Mouse (Mus musculus) liver, embryonic 13.5 days (tissue): ENCODE measurements at regions not wholly inside any gene's neighbourhood (a gene's known extent, or its start where the extent isn't known, plus 50 kb on each side); places are given as distances from the start of the nearest gene placed in this dataset.

ENCODE experiments used
- ATAC-seq: fragments of 200-750 bp; cut with Nextera tagmentation; 2 replicates; pipeline ENCODE4 v1.8.0; 2017; ENCODE audit warnings: low read depth, mild to moderate bottlenecking, moderate number of reproducible peaks, moderate library complexity
- DNase-seq: peaks from one replicate; pipeline ENCODE4 v3.0.0; 2022
- H3K27ac ChIP-seq: fragments of 300-500 bp; sonication (generic); 2 replicates; pipeline ENCODE4 v1.5.1; 2015; ENCODE audit warnings: moderate library complexity, mild to moderate bottlenecking, inconsistent platforms
- H3K27me3 ChIP-seq: fragments of 300-500 bp; sonication (generic); 2 replicates; pipeline ENCODE4 v1.6.1; 2015; ENCODE audit warnings: mild to moderate bottlenecking, inconsistent platforms
- H3K36me3 ChIP-seq: fragments of 300-500 bp; sonication (generic); 2 replicates; pipeline ENCODE4 v1.6.1; 2015; ENCODE audit warnings: mild to moderate bottlenecking, inconsistent platforms
- H3K4me1 ChIP-seq: fragments of 300-500 bp; sonication (generic); replicated peaks from 2 replicates; pipeline ENCODE4 v1.6.1; 2015; ENCODE audit warnings: inconsistent platforms
- H3K4me2 ChIP-seq: fragments of 300-500 bp; sonication (generic); 2 replicates; pipeline ENCODE4 v1.6.1; 2015; ENCODE audit warnings: inconsistent platforms, mild to moderate bottlenecking, moderate library complexity
- H3K4me3 ChIP-seq: fragments of 300-500 bp; sonication (generic); replicated peaks from 2 replicates; pipeline ENCODE4 v1.5.1; 2015; ENCODE audit warnings: mild to moderate bottlenecking, inconsistent platforms
- H3K9ac ChIP-seq: fragments of 300-500 bp; sonication (generic); 2 replicates; pipeline ENCODE4 v1.6.1; 2015; ENCODE audit warnings: mild to moderate bottlenecking, inconsistent platforms
- H3K9me3 ChIP-seq: fragments of 300-500 bp; sonication (generic); replicated peaks from 2 replicates; pipeline ENCODE4 v1.6.1; 2016; ENCODE audit warnings: inconsistent platforms
- WGBS: fragments of 180-500 bp; shearing (Covaris S2); methylation state at CpG from one replicate; pipeline ENCODE4 v1.1.7; 2015; ENCODE audit not compliant: insufficient replicate concordance; 5-methylcytosine and 5-hydroxymethylcytosine counted together

GRCm38 (mm10) chr1:57470356-57470755 is 63.5 kb upstream of the Tyw5 start:
- H3K9me3 ChIP-seq = no peaks in the 10 kb centered on the region
- no peak overlapping the region for H3K9ac ChIP-seq
- DNase-seq = no peak
- no peaks in the 10 kb centered on the region for H3K4me1 ChIP-seq
- no peak overlapping the region for H3K27ac ChIP-seq
- WGBS = 83% methylated on average over 1 of the region's 1 CpGs
- no peak for ATAC-seq
- H3K27me3 ChIP-seq = no peaks in the 10 kb centered on the region
- H3K4me3 ChIP-seq = no peak overlapping the region
- no peak overlapping the region for H3K4me2 ChIP-seq
- no peaks in the 10 kb centered on the region for H3K36me3 ChIP-seq

GRCm38 (mm10) chr1:57472235-57472634 is 65.3 kb upstream of the Tyw5 start:
- DNase-seq (no peak), ATAC-seq (no peak)
- Histone ChIP-seq H3K27ac (no peak overlapping the region), H3K27me3 (no peaks in the 10 kb centered on the region), H3K9ac (no peak overlapping the region), H3K4me1 (no peaks in the 10 kb centered on the region), H3K9me3 (no peaks in the 10 kb centered on the region), H3K4me2 (no peak overlapping the region), H3K36me3 (no peaks in the 10 kb centered on the region), H3K4me3 (no peak overlapping the region)
- WGBS = 15% methylated on average over 1 of the region's 1 CpGs

GRCm38 (mm10) chr1:57477725-57478124 is 70.8 kb upstream of the Tyw5 start:
- 58% methylated on average over 1 of the region's 1 CpGs for WGBS
- ATAC-seq (no peak), DNase-seq (no peak)
- Histone ChIP-seq H3K4me3 (no peak overlapping the region), H3K27ac (no peak overlapping the region), H3K36me3 (no peaks in the 10 kb centered on the region), H3K4me2 (no peak overlapping the region), H3K9me3 (no peaks in the 10 kb centered on the region), H3K9ac (no peak overlapping the region), H3K27me3 (no peaks in the 10 kb centered on the region), H3K4me1 (no peaks in the 10 kb centered on the region)

GRCm38 (mm10) chr1:57478151-57478550 is 71.2 kb upstream of the Tyw5 start:
- no peaks in the 10 kb centered on the region for H3K4me1 ChIP-seq
- no peaks in the 10 kb centered on the region for H3K36me3 ChIP-seq
- no peak overlapping the region for H3K4me3 ChIP-seq
- no peak overlapping the region for H3K27ac ChIP-seq
- WGBS = 54% methylated on average over 2 of the region's 2 CpGs
- no peak for ATAC-seq
- H3K4me2 ChIP-seq = no peak overlapping the region
- H3K27me3 ChIP-seq = no peaks in the 10 kb centered on the region
- no peaks in the 10 kb centered on the region for H3K9me3 ChIP-seq
- H3K9ac ChIP-seq = no peak overlapping the region
- DNase-seq = no peak

GRCm38 (mm10) chr1:57478800-57479199 is 71.9 kb upstream of the Tyw5 start:
- ATAC-seq = no peak
- Histone ChIP-seq H3K4me1 (no peaks in the 10 kb centered on the region), H3K4me2 (no peak overlapping the region), H3K36me3 (no peaks in the 10 kb centered on the region), H3K9ac (no peak overlapping the region), H3K27ac (no peak overlapping the region), H3K4me3 (no peak overlapping the region), H3K27me3 (no peaks in the 10 kb centered on the region), H3K9me3 (no peaks in the 10 kb centered on the region)
- WGBS = 73% methylated on average over 1 of the region's 1 CpGs
- no peak for DNase-seq

- no peak overlapping the region for H3K9ac ChIP-seq
- no peak overlapping the region for H3K27ac ChIP-seq
- no peaks in the 10 kb centered on the region for H3K27me3 ChIP-seq
- 47% methylated on average over 4 of the region's 4 CpGs for whole genome bisulfite sequencing
- no peaks in the 10 kb centered on the region for H3K36me3 ChIP-seq
- no peak overlapping the region for H3K4me3 ChIP-seq
- no peaks in the 10 kb centered on the region for H3K4me1 ChIP-seq
- no peak overlapping the region for H3K4me2 ChIP-seq
- ATAC-seq (no peak), DNase-seq (no peak)
- H3K9me3 ChIP-seq = no peaks in the 10 kb centered on the region
Observed at GRCm38 (mm10) chr1:57479566-57479965, 72.7 kb upstream of the Tyw5 start.

- WGBS = 56% methylated on average over 2 of the region's 2 CpGs
- Histone ChIP-seq H3K36me3 (no peaks in the 10 kb centered on the region), H3K9me3 (no peaks in the 10 kb centered on the region), H3K27ac (no peak overlapping the region), H3K4me2 (no peak overlapping the region), H3K4me3 (no peak overlapping the region), H3K4me1 (no peaks in the 10 kb centered on the region), H3K27me3 (no peaks in the 10 kb centered on the region), H3K9ac (no peak overlapping the region)
- DNase-seq = no peak
- no peak for ATAC-seq
Observed at GRCm38 (mm10) chr1:57489176-57489575, 82.3 kb upstream of the Tyw5 start.

GRCm38 (mm10) chr1:57489588-57489987 is 82.7 kb upstream of the Tyw5 start:
- H3K9ac ChIP-seq = no peak overlapping the region
- DNase-seq (no peak), ATAC-seq (no peak)
- H3K4me3 ChIP-seq = no peak overlapping the region
- 63% methylated on average over 6 of the region's 6 CpGs for WGBS
- no peak overlapping the region for H3K27ac ChIP-seq
- no peaks in the 10 kb centered on the region for H3K4me1 ChIP-seq
- no peaks in the 10 kb centered on the region for H3K27me3 ChIP-seq
- no peak overlapping the region for H3K4me2 ChIP-seq
- no peaks in the 10 kb centered on the region for H3K36me3 ChIP-seq
- H3K9me3 ChIP-seq = no peaks in the 10 kb centered on the region

- WGBS = 64% methylated on average over 4 of the region's 4 CpGs
- no peak for DNase-seq
Observed at GRCm38 (mm10) chr1:57490021-57490420, 83.1 kb upstream of the Tyw5 start.

GRCm38 (mm10) chr1:57492696-57493095 is 85.8 kb upstream of the Tyw5 start:
- no peak for ATAC-seq
- Histone ChIP-seq H3K4me3 (no peak overlapping the region), H3K36me3 (no peaks in the 10 kb centered on the region), H3K27ac (no peak overlapping the region), H3K27me3 (no peaks in the 10 kb centered on the region), H3K4me1 (no peaks in the 10 kb centered on the region), H3K9me3 (no peaks in the 10 kb centered on the region), H3K9ac (no peak overlapping the region), H3K4me2 (no peak overlapping the region)
- no peak for DNase-seq
- 18% methylated on average over 2 of the region's 2 CpGs for WGBS

More at GRCm38 (mm10) chr1:57490021-57490420, 83.1 kb upstream of the Tyw5 start:
- Histone ChIP-seq H3K4me2 (no peak overlapping the region), H3K27ac (no peak overlapping the region), H3K4me1 (no peaks in the 10 kb centered on the region), H3K36me3 (no peaks in the 10 kb centered on the region), H3K27me3 (no peaks in the 10 kb centered on the region), H3K4me3 (no peak overlapping the region), H3K9me3 (no peaks in the 10 kb centered on the region), H3K9ac (no peak overlapping the region)
- ATAC-seq = no peak

GRCm38 (mm10) chr1:57497489-57498037 is 90.7 kb upstream of the Tyw5 start:
- H3K27me3 ChIP-seq = no peaks in the 10 kb centered on the region
- no peak overlapping the region for H3K9ac ChIP-seq
- DNase-seq = no peak
- H3K9me3 ChIP-seq = no peaks in the 10 kb centered on the region
- ATAC-seq = no peak
- H3K4me3 ChIP-seq = no peak overlapping the region
- WGBS = 60% methylated on average over 8 of the region's 8 CpGs
- no peak overlapping the region for H3K4me2 ChIP-seq
- no peaks in the 10 kb centered on the region for H3K4me1 ChIP-seq
- no peak overlapping the region for H3K27ac ChIP-seq
- no peaks in the 10 kb centered on the region for H3K36me3 ChIP-seq

GRCm38 (mm10) chr1:57510359-57511120 is 103.6 kb upstream of the Tyw5 start:
- no peaks in the 10 kb centered on the region for H3K4me1 ChIP-seq
- no peaks in the 10 kb centered on the region for H3K27me3 ChIP-seq
- no peaks in the 10 kb centered on the region for H3K9me3 ChIP-seq

More at GRCm38 (mm10) chr1:57510359-57511120, 103.6 kb upstream of the Tyw5 start:
- ATAC-seq = no peak
- no peak for DNase-seq
- WGBS = 54% methylated on average over 9 of the region's 9 CpGs
- no peaks in the 10 kb centered on the region for H3K36me3 ChIP-seq
- H3K4me2 ChIP-seq = no peak overlapping the region
- no peak overlapping the region for H3K4me3 ChIP-seq
- H3K27ac ChIP-seq = no peak overlapping the region
- H3K9ac ChIP-seq = no peak overlapping the region
